Mouse (Mus musculus) stomach, postnatal 0 days (tissue): ENCODE data around the gene Fhit. TPM values are rescaled to one million over a fixed set of nuclear protein-coding genes. Genes with fewer than 3 reads are reported as not detected.

Source experiments
- ATAC-seq: fragments of 200-750 bp; cut with Nextera tagmentation; 2 replicates; pipeline ENCODE4 v1.8.0; 2017; ENCODE audit not compliant: low FRiP score, low TSS enrichment
- DNase-seq: peaks from one replicate; pipeline ENCODE4 v3.0.0-alpha.2; 2016; ENCODE audit warnings: low spot score
- H3K27ac ChIP-seq: fragments of 300-500 bp; sonication (generic); replicated peaks from 2 replicates; pipeline ENCODE4 v1.5.1; 2014; ENCODE audit warnings: mild to moderate bottlenecking, control low read depth
- H3K27me3 ChIP-seq: fragments of 300-500 bp; sonication (generic); 2 replicates; pipeline ENCODE4 v1.6.1; 2014; ENCODE audit warnings: low read length; ENCODE audit not compliant: control insufficient read depth, insufficient read depth
- H3K36me3 ChIP-seq: fragments of 300-500 bp; sonication (generic); 2 replicates; pipeline ENCODE4 v1.6.1; 2014; ENCODE audit warnings: low read length, mixed read lengths; ENCODE audit not compliant: control insufficient read depth, insufficient read depth
- H3K4me1 ChIP-seq: fragments of 300-500 bp; sonication (generic); replicated peaks from 2 replicates; pipeline ENCODE4 v1.6.1; 2014; ENCODE audit warnings: antibody characterized with exemption; ENCODE audit not compliant: control insufficient read depth, insufficient read depth
- H3K4me2 ChIP-seq: fragments of 300-500 bp; sonication (generic); replicated peaks from 2 replicates; pipeline ENCODE4 v1.6.1; 2014; ENCODE audit warnings: low read depth, mild to moderate bottlenecking, control low read depth, moderate library complexity
- H3K4me3 ChIP-seq: fragments of 300-500 bp; sonication (generic); 2 replicates; pipeline ENCODE4 v1.5.1; 2014; ENCODE audit warnings: low read depth, low read length, control low read depth
- H3K9ac ChIP-seq: fragments of 300-500 bp; sonication (generic); 2 replicates; pipeline ENCODE4 v1.6.1; 2014; ENCODE audit warnings: mild to moderate bottlenecking, low read length, control low read depth, mixed read lengths
- H3K9me3 ChIP-seq: fragments of 300-500 bp; sonication (generic); 2 replicates; pipeline ENCODE4 v1.6.1; 2016; ENCODE audit warnings: low read length; ENCODE audit not compliant: control insufficient read depth
- CTCF ChIP-seq: IDR thresholded peaks from 2 replicates; pipeline ENCODE4 v1.5.1; 2016; ENCODE audit warnings: antibody characterized with exemption, low read depth, mild to moderate bottlenecking, moderate library complexity
- EP300 ChIP-seq: optimal IDR thresholded peaks from 2 replicates; pipeline ENCODE3; 2016; ENCODE audit warnings: antibody characterized with exemption
- WGBS: fragments of 180-500 bp; shearing (Covaris S2); extraction: QIAGEN DNeasy Blood & Tissue Kit; methylation state at CpG from one replicate; pipeline ENCODE4 v1.1.7; 2014; 5-methylcytosine and 5-hydroxymethylcytosine counted together
- polyA plus RNA-seq: library from polyadenylated mRNA; unstranded; fragments of >200 nt; fragmentation: Nextera tagmentation; extraction: Ambion mirVana; gene quantifications from 2 replicates; pipeline ENCODE4 v1.2.1, GENCODE M21; 2015

The Fhit gene
- polyA plus RNA-seq, 1 experiment from 2014 or later, result 12.2 TPM

GRCm38 (mm10) chr14:10289043-10289442, 872.8 kb downstream of the Fhit start:
- Histone ChIP-seq H3K36me3 (no peaks in the 10 kb centered on the region), H3K27me3 (no peaks in the 10 kb centered on the region), H3K4me3 (no peak overlapping the region), H3K4me2 (no peak overlapping the region), H3K27ac (no peak overlapping the region), H3K9ac (no peak overlapping the region), H3K4me1 (no peaks in the 10 kb centered on the region), H3K9me3 (no peaks in the 10 kb centered on the region)
- 84% methylated on average over 5 of the region's 5 CpGs for WGBS
- ATAC-seq (no peak), DNase-seq (no peak)
- no peak for TF ChIP-seq CTCF
- no peak for TF ChIP-seq EP300

GRCm38 (mm10) chr14:10286027-10286426, 875.8 kb downstream of the Fhit start:
- no peak for TF ChIP-seq CTCF
- TF ChIP-seq EP300, result no peak
- no peak overlapping the region for H3K4me2 ChIP-seq
- ATAC-seq (no peak), DNase-seq (no peak)
- H3K27ac ChIP-seq, result no peak overlapping the region
- H3K36me3 ChIP-seq, result no peaks in the 10 kb centered on the region
- no peaks in the 10 kb centered on the region for H3K27me3 ChIP-seq
- H3K4me3 ChIP-seq, result no peak overlapping the region
- H3K4me1 ChIP-seq, result no peaks in the 10 kb centered on the region
- H3K9ac ChIP-seq, result no peak overlapping the region
- no peaks in the 10 kb centered on the region for H3K9me3 ChIP-seq
- WGBS, result 77% methylated on average over 6 of the region's 6 CpGs

GRCm38 (mm10) chr14:10228708-10229107, 933.1 kb downstream of the Fhit start:
- H3K4me3 ChIP-seq, result no peak overlapping the region
- H3K4me2 ChIP-seq, result no peak overlapping the region
- TF ChIP-seq EP300 (no peak), CTCF (no peak)
- H3K4me1 ChIP-seq, result no peaks in the 10 kb centered on the region
- WGBS, result 74% methylated on average over 5 of the region's 5 CpGs
- DNase-seq, result no peak
- ATAC-seq, result no peak
- H3K27me3 ChIP-seq, result no peaks in the 10 kb centered on the region
- no peak overlapping the region for H3K9ac ChIP-seq
- no peaks in the 10 kb centered on the region for H3K36me3 ChIP-seq
- no peak overlapping the region for H3K27ac ChIP-seq
- H3K9me3 ChIP-seq, result no peaks in the 10 kb centered on the region

- no peak for TF ChIP-seq EP300
- TF ChIP-seq CTCF, result no peak
- Histone ChIP-seq H3K27me3 (no peaks in the 10 kb centered on the region), H3K9ac (no peak overlapping the region), H3K27ac (no peak overlapping the region), H3K4me1 (no peaks in the 10 kb centered on the region), H3K9me3 (no peaks in the 10 kb centered on the region), H3K4me3 (no peak overlapping the region), H3K36me3 (no peaks in the 10 kb centered on the region), H3K4me2 (no peak overlapping the region)
- DNase-seq (no peak), ATAC-seq (no peak)
- whole genome bisulfite sequencing, result 93% methylated on average over 2 of the region's 2 CpGs
Observed at GRCm38 (mm10) chr14:10221847-10222246, 940.0 kb downstream of the Fhit start.

- ATAC-seq, result no peak
- WGBS, result 59% methylated on average over 4 of the region's 4 CpGs
- TF ChIP-seq EP300, result no peak
- TF ChIP-seq CTCF, result no peak
Observed at GRCm38 (mm10) chr14:10213216-10213615, 948.6 kb downstream of the Fhit start.

GRCm38 (mm10) chr14:10211184-10211583, 950.7 kb downstream of the Fhit start:
- ATAC-seq (no peak), DNase-seq (no peak)
- H3K27ac ChIP-seq, result no peak overlapping the region
- TF ChIP-seq CTCF, result no peak
- TF ChIP-seq EP300, result no peak
- no peaks in the 10 kb centered on the region for H3K36me3 ChIP-seq
- no peaks in the 10 kb centered on the region for H3K4me1 ChIP-seq
- no peak overlapping the region for H3K9ac ChIP-seq
- H3K4me3 ChIP-seq, result no peak overlapping the region
- no peaks in the 10 kb centered on the region for H3K9me3 ChIP-seq
- H3K27me3 ChIP-seq, result no peaks in the 10 kb centered on the region
- no peak overlapping the region for H3K4me2 ChIP-seq
- 61% methylated on average over 5 of the region's 5 CpGs for WGBS

More at GRCm38 (mm10) chr14:10213216-10213615, 948.6 kb downstream of the Fhit start:
- H3K9me3 ChIP-seq, result no peaks in the 10 kb centered on the region
- no peak for DNase-seq
- no peak overlapping the region for H3K27ac ChIP-seq
- no peak overlapping the region for H3K4me2 ChIP-seq
- no peak overlapping the region for H3K4me3 ChIP-seq
- H3K4me1 ChIP-seq, result no peaks in the 10 kb centered on the region
- no peaks in the 10 kb centered on the region for H3K27me3 ChIP-seq
- no peak overlapping the region for H3K9ac ChIP-seq
- no peaks in the 10 kb centered on the region for H3K36me3 ChIP-seq
